Mouse (Mus musculus) CH12.LX (cell line): ENCODE results near the gene Hhip. TPM values are rescaled to one million over a fixed set of nuclear protein-coding genes. Genes with fewer than 3 reads are reported as not detected.
"Not testable (repeated sequence)": the region's sequence is repeated elsewhere in the genome, so short reads cannot be mapped to it uniquely, and the experiment has no call there.

Source experiments
- DNase-seq: peaks from one replicate; pipeline ENCODE4 v3.0.0-alpha.2; 2013; ENCODE audit errors: extremely low read depth
- H3K27ac ChIP-seq: 2 replicates; pipeline ENCODE4 v1.5.1; 2012; ENCODE audit warnings: low read depth, mild to moderate bottlenecking, control low read depth, moderate library complexity; ENCODE audit not compliant: insufficient read depth
- H3K27me3 ChIP-seq: replicated peaks from 2 replicates; pipeline ENCODE3; 2012; ENCODE audit warnings: inconsistent platforms
- H3K36me3 ChIP-seq, 2 experiments: replicated peaks in 1 of 2; 2 replicates each; pipeline versions ENCODE3 to v1.6.1; 2012; ENCODE audit warnings: inconsistent platforms in 1 of 2, low read length in 1 of 2, mild to moderate bottlenecking in 1 of 2, mixed read lengths in 1 of 2, moderate library complexity in 1 of 2; ENCODE audit not compliant: control insufficient read depth in 1 of 2, insufficient read depth in 1 of 2
- H3K4me1 ChIP-seq, 2 experiments: 2 replicates each; pipeline ENCODE4 v1.6.1; 2012; ENCODE audit warnings: inconsistent platforms in 1 of 2, moderate library complexity in 1 of 2; ENCODE audit not compliant: insufficient read depth in 2 of 2, control insufficient read depth in 1 of 2
- H3K4me2 ChIP-seq: 2 replicates; pipeline ENCODE4 v1.6.1; 2012; ENCODE audit warnings: low read depth, mild to moderate bottlenecking, control low read depth; ENCODE audit not compliant: poor library complexity, insufficient read depth, severe bottlenecking
- H3K4me3 ChIP-seq, 3 experiments: fragments of 150-350 bp in 1 of 3; sonication (generic) in 1 of 3; replicated peaks in 1 of 3; 2 replicates each; pipeline versions ENCODE3 to v1.5.1; 2011 to 2012; ENCODE audit warnings: low read depth in 2 of 3, low read length in 2 of 3, mild to moderate bottlenecking in 2 of 3, moderate library complexity in 2 of 3, control low read depth in 1 of 3, improper control_type of control experiment in 1 of 3, inconsistent platforms in 1 of 3, mixed read lengths in 1 of 3; ENCODE audit not compliant: poor library complexity in 1 of 3
- H3K79me2 ChIP-seq: replicated peaks from 2 replicates; pipeline ENCODE4 v1.6.1; 2012; ENCODE audit warnings: mild to moderate bottlenecking, moderate library complexity; ENCODE audit not compliant: control insufficient read depth, poor library complexity, insufficient read depth, severe bottlenecking; ENCODE audit errors: extremely low read depth
- H3K9ac ChIP-seq: 2 replicates; pipeline ENCODE4 v1.6.1; 2012; ENCODE audit warnings: low read depth, mild to moderate bottlenecking, control low read depth, moderate library complexity; ENCODE audit not compliant: insufficient read depth
- H3K9me3 ChIP-seq: replicated peaks from 2 replicates; pipeline ENCODE3; 2012; ENCODE audit warnings: low read length, inconsistent platforms, mixed read lengths
- BHLHE40 ChIP-seq: IDR thresholded peaks from 2 replicates; pipeline ENCODE4 v1.6.1; 2011; ENCODE audit warnings: mild to moderate bottlenecking, low read depth, low read length, improper control_type of control experiment
- CHD2 ChIP-seq: IDR thresholded peaks from 2 replicates; pipeline ENCODE4 v1.6.1; 2011; ENCODE audit warnings: low read length, improper control_type of control experiment
- CTCF ChIP-seq, 2 experiments: IDR thresholded peaks in 1 of 2; conservative IDR thresholded peaks in 1 of 2; 2 replicates each; pipeline ENCODE4 v1.5.1; 2011 to 2012; ENCODE audit warnings: low read depth in 2 of 2, low read length in 2 of 2, improper control_type of control experiment in 1 of 2, inconsistent platforms in 1 of 2, mild to moderate bottlenecking in 1 of 2, moderate library complexity in 1 of 2
- GABPA ChIP-seq: IDR thresholded peaks from 2 replicates; pipeline ENCODE4 v1.6.1; 2012; ENCODE audit warnings: low read depth, low read length, improper control_type of control experiment, inconsistent platforms; ENCODE audit not compliant: insufficient replicate concordance
- HCFC1 ChIP-seq: IDR thresholded peaks from 2 replicates; pipeline ENCODE4 v1.6.1; 2012; ENCODE audit warnings: low read depth, mild to moderate bottlenecking, inconsistent platforms, low read length, improper control_type of control experiment
- JUND ChIP-seq: conservative IDR thresholded peaks from 2 replicates; pipeline ENCODE4 v1.6.1; 2011; ENCODE audit warnings: low read depth, low read length, improper control_type of control experiment
- KAT2A ChIP-seq: IDR thresholded peaks from 2 replicates; pipeline ENCODE4 v1.6.1; 2012; ENCODE audit warnings: low read length, improper control_type of control experiment, inconsistent platforms; ENCODE audit not compliant: insufficient replicate concordance
- MAFK ChIP-seq: IDR thresholded peaks from 2 replicates; pipeline ENCODE4 v1.6.1; 2011; ENCODE audit warnings: low read length, improper control_type of control experiment; ENCODE audit not compliant: insufficient replicate concordance
- MAX ChIP-seq: IDR thresholded peaks from 2 replicates; pipeline ENCODE4 v1.6.1; 2011; ENCODE audit warnings: low read length, improper control_type of control experiment
- MEF2A ChIP-seq: IDR thresholded peaks from 2 replicates; pipeline ENCODE4 v1.6.1; 2014; ENCODE audit warnings: low read depth, mild to moderate bottlenecking, inconsistent platforms, low read length, improper control_type of control experiment, borderline replicate concordance
- NELFE ChIP-seq: IDR thresholded peaks from 2 replicates; pipeline ENCODE4 v1.6.1; 2011; ENCODE audit warnings: low read depth, low read length, improper control_type of control experiment
- NRF1 ChIP-seq: IDR thresholded peaks from 2 replicates; pipeline ENCODE4 v1.6.1; 2014; ENCODE audit warnings: low read depth, mild to moderate bottlenecking, inconsistent platforms, low read length, improper control_type of control experiment, moderate library complexity
- POLR2AphosphoS2 ChIP-seq: IDR thresholded peaks from 2 replicates; pipeline ENCODE4 v1.6.1; 2011; ENCODE audit warnings: low read depth, low read length, improper control_type of control experiment
- RAD21 ChIP-seq: IDR thresholded peaks from 2 replicates; pipeline ENCODE4 v1.6.1; 2011; ENCODE audit warnings: low read depth, mild to moderate bottlenecking, low read length, improper control_type of control experiment, moderate library complexity
- TBP ChIP-seq: conservative IDR thresholded peaks from 2 replicates; pipeline ENCODE4 v1.6.1; 2011; ENCODE audit warnings: low read depth, low read length, improper control_type of control experiment
- TCF12 ChIP-seq: IDR thresholded peaks from 2 replicates; pipeline ENCODE4 v1.6.1; 2014; ENCODE audit warnings: low read depth, mild to moderate bottlenecking, inconsistent platforms, low read length, improper control_type of control experiment
- USF1 ChIP-seq: IDR thresholded peaks from 2 replicates; pipeline ENCODE4 v1.6.1; 2014; ENCODE audit warnings: low read depth, mild to moderate bottlenecking, inconsistent platforms, low read length, improper control_type of control experiment
- ZC3H11A ChIP-seq: IDR thresholded peaks from 2 replicates; pipeline ENCODE4 v1.6.1; 2012; ENCODE audit warnings: low read depth, mild to moderate bottlenecking, inconsistent platforms, low read length, improper control_type of control experiment
- ZKSCAN1 ChIP-seq: IDR thresholded peaks from 2 replicates; pipeline ENCODE4 v1.6.1; 2012; ENCODE audit warnings: low read depth, inconsistent platforms, low read length, improper control_type of control experiment, borderline replicate concordance
- ZNF384 ChIP-seq: IDR thresholded peaks from 2 replicates; pipeline ENCODE4 v1.6.1; 2012; ENCODE audit warnings: low read depth, low read length, improper control_type of control experiment, inconsistent platforms
- dilution Hi-C: fragments of 300-500 bp; cut with MboI; formaldehyde crosslinking; loops from 2 replicates; pipeline ENCODE4 v1.14.3; 2020; ENCODE audit warnings: low sequenced_read_pairs; ENCODE audit not compliant: extremely low pct_unique_long_range_greater_than_20kb, extremely low pct_ligation_motif_present
- in situ Hi-C: fragments of 300-500 bp; cut with MboI; formaldehyde crosslinking; loops from 3 replicates; pipeline ENCODE4 v1.14.3; 2019; ENCODE audit warnings: low sequenced_read_pairs, low pct_ligation_motif_present, low pct_unique_long_range_greater_than_20kb, mixed read lengths
- polyA plus RNA-seq: library from polyadenylated mRNA; unstranded; fragments of >175 nt; gene quantifications from 2 replicates; pipeline ENCODE4 v1.2.1, GENCODE M21; 2012; ENCODE audit warnings: low read depth; ENCODE audit not compliant: insufficient read length
- total RNA-seq, 2 experiments: library from RNA; depleted of rRNA; stranded (reverse); fragments of 300-350 nt in 1 of 2; fragments of >200 nt in 1 of 2; gene quantifications; 2 replicates each; pipeline ENCODE4 v1.2.3; 2012 to 2014

Gene Hhip
- total and polyA plus RNA-seq, 3 experiments = not detected

GRCm38 (mm10) chr8:79993507-79993906, 64.3 kb downstream of the Hhip start:
- Histone ChIP-seq H3K4me2 (no peak overlapping the region), H3K36me3 (no peaks in the 10 kb centered on the region), H3K79me2 (no peaks in the 10 kb centered on the region), H3K4me3 (no peak overlapping the region), H3K9ac (no peak overlapping the region), H3K4me1 (no peaks in the 10 kb centered on the region), H3K27ac (no peak overlapping the region), H3K9me3 (no peaks in the 10 kb centered on the region), H3K27me3 (no peaks in the 10 kb centered on the region)
- in situ Hi-C loops (no loop called here), dilution Hi-C loops (no loop called here)
- DNase-seq = no peak
- no peak for TF ChIP-seq CTCF (conservative IDR thresholded peaks at IDR 0.05 in 1 of 2, IDR thresholded peaks at IDR 0.05 in 1 of 2; ENCODE audit: low read depth in 2 of 2, low read length in 2 of 2)
- TF ChIP-seq MEF2A = no peak

- Histone ChIP-seq H3K36me3 (no peaks in the 10 kb centered on the region), H3K9me3 (no peaks in the 10 kb centered on the region), H3K9ac (no peak overlapping the region), H3K4me3 (no peak overlapping the region), H3K4me2 (no peak overlapping the region), H3K27me3 (no peaks in the 10 kb centered on the region), H3K79me2 (no peaks in the 10 kb centered on the region)
- DNase-seq = no peak
- in situ Hi-C loops (no loop called here), dilution Hi-C loops (no loop called here)
- no peak for TF ChIP-seq NELFE
- no peak for TF ChIP-seq ZKSCAN1
- TF ChIP-seq ZNF384 = no peak
- TF ChIP-seq MAFK = no peak
- TF ChIP-seq CHD2 = no peak
- no peak for TF ChIP-seq NRF1
- no peak for TF ChIP-seq TCF12
- no peak for TF ChIP-seq JUND
- TF ChIP-seq ZC3H11A = no peak
- no peak for TF ChIP-seq TBP
- TF ChIP-seq RAD21 = no peak
- TF ChIP-seq MEF2A = no peak
- TF ChIP-seq BHLHE40 = no peak
- TF ChIP-seq KAT2A = no peak
- TF ChIP-seq GABPA = no peak
- no peak for TF ChIP-seq POLR2AphosphoS2
- TF ChIP-seq USF1 = no peak
- no peak for TF ChIP-seq HCFC1
- no peak for TF ChIP-seq MAX
- TF ChIP-seq, all 38 proteins: peak for 0
- no peaks in the 10 kb centered on the region for H3K4me1 ChIP-seq
- H3K27ac ChIP-seq = no peak overlapping the region
Observed at GRCm38 (mm10) chr8:79992121-79992848, 65.5 kb downstream of the Hhip start.

GRCm38 (mm10) chr8:79991420-79991819, 66.4 kb downstream of the Hhip start:
- H3K9ac ChIP-seq, in situ Hi-C loops, H3K4me3 ChIP-seq, H3K36me3 ChIP-seq, H3K27ac ChIP-seq, H3K9me3 ChIP-seq, H3K79me2 ChIP-seq, H3K4me1 ChIP-seq, H3K27me3 ChIP-seq, H3K4me2 ChIP-seq, dilution Hi-C loops, DNase-seq: not testable (repeated sequence)
